Mouse (Mus musculus): ENCODE measurements around the gene Cox7a2. TPM values are rescaled to one million over a fixed set of nuclear protein-coding genes. Genes with fewer than 3 reads are reported as not detected.
A peak's percentile ranks its signal among the peaks of the same experiment; 100 is the strongest.

The Cox7a2 gene
- total RNA-seq, 1 experiment from 2014 or later: 327 TPM

DNA sequence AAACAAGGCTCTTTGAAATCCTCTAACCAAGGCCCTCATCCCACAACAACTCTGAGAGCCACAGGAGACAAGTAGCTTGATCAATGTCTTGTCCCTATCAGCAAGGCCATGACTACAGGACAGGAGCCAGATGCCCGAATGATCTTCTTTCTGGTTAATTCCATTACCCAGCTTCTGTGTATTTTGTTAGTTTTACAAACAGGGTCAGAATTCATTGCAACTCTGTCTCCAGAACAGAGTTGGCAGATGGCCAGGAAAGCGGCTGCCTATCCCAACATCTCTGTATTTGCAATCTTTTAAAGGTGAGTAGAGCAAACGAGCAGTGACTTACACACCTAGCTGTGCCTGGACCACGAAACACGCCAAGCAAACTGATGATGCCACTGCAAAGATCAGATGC, 29.4 kb downstream of the Cox7a2 start:
- peak; percentile 27 for DNase-seq

DNA sequence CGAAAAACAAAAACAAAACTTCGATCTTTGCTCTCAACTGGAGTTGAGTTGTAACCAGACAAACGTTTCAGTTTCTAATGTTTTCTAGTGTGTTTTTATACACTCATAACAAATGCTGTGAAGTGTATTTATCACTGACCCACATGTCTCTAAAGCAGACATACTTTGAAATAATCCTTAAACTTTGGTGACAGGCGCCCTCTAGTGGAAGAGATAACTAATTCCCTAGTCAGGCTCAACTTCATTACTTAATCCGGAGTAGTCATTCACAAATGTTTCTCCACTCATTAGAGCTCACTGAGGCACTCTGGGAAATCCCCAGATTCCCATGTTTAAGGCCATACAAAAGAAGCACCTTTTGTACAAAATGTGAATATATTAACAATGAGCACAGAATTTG, 36.6 kb downstream of the Cox7a2 start:
- no peak for DNase-seq

DNA sequence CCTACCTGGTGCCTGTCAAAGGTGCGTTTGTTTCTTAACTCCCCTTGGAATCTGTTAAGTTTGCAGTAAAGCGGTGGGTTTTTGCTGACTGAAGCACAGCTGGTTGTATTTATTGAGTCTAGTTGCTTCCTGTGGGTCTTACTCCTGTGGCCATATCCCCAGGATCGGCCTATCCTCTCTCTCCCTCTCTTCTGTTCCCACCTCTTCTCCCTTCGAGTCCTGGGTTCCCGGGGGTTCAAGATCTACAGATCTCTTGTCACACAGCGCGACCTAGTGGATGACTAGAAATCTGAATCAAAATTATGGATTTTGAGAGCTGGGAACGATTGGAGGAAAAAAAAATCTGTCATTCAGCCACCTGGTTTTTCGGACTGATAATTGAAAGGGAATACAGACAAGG, 38.6 kb downstream of the Cox7a2 start:
- DNase-seq: peak; percentile 46

DNA sequence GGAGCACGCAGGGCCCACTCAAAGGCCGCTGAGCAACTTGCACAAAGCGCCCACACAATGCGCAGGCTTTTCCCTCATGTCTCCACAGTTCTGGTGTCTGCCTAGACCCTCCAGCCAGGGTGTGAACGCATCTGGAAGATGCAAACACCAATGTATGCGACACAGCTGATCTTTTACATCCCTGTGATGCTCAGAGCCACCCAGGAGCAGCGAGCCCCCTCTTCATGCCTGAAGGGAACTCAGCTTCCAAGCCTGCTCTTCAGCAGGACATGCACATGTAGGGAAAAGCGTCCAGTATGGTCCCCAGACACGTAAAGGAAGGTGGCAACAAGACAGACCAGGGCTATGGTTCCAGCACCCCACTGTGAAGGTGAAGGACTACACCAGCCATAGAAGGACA, 39.5 kb downstream of the Cox7a2 start:
- no peak for DNase-seq

DNA sequence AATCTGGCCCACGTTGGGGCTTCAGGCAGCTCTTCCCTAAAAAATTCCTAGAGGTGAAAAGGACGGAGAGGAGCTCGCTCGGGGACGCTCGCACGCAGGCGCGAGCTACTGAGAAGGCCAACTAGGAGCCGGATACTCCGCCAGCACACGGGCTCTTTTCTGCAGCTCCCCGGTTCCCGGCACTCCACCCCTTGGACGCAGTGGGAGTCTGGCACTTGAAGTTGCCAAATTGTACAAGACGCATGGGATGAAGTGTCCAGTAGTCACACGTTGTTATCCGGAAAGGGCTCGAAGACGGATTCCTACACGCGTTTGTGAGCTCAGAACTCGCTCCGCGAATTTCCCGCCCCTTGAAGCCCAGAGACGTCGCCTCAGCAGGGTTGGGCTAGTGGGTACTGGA, 40.2 kb downstream of the Cox7a2 start:
- DNase-seq: peak; percentile 22

DNA sequence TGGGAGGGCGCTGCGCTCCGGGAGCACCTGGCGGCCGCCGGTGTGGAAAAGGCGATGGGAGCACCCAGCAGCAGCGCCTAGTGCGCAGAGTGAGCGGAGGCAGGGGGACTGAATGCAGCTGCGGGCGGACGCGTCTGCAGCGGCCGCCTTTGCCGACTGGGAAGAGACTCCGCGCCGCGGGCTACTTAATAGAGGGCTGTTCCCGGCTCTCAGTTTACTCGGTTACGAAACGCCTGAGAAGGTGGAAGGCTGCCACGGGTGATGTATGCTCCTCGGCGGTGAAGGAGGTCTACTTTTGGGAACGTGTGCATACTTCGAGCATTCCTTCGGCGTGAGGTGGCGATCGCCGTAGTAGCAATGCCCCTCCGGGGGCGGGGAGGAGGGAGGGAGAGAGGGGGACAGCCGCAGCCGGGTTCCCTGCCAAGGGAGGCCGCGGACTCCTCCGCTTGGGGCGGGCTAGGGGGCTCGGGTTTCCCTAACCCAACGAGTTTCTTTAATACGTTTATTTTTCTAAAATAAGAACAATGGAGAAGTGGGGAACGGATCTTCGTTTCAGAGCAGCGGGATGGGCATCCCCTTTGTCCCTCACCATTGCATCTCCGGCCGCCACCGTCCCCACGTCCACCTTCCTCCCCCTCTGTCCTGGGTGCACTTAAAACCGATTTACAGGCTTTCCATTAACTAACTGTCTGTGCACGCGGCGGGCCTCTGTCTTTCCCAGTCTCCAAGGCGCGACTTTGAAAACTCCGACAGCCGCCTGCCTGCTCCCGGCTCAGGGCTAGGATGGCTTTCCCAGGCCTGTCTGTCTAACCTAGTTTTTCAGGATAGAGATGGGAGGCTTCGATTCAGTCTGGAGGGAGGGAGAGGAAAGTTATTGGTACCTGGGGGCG, 41.0 kb downstream of the Cox7a2 start, which contains the start of gene Col12a1:
Gene Col12a1, minus strand, starts transcription at position 351 of the 890 bp plus-strand sequence.
- peak; percentile 57 for DNase-seq

DNA sequence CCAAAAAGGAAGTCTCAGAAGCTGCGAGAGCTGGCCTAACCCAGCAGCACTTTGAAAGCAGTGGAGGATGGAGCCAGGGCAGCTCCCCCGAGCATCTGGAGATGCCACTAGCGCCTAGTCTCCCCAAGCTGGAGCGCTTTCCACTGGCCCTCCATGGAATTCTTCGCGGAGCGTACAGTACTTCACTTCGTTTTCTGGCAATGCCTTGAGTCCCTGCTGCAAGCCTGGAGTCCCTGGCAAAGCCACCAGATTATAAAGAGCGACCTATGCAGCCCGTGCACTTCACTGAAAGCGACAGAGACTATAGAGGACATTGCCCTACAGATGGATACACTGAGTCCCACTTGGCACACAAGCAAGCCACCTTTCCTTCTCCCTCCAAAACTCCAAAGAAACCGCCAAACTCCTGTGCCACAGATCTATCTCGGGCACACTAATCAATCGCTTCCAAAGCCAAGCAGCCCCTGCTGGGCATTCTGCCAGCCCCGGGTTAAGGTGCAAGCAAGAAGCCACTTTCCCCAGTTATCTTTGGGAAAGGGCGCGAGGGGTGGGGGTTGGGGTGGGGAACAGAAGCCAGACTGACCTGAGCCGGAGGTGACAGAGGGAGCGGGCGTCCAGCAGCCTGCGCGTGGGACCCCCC, 41.7 kb downstream of the Cox7a2 start:
- DNase-seq: no peak

DNA sequence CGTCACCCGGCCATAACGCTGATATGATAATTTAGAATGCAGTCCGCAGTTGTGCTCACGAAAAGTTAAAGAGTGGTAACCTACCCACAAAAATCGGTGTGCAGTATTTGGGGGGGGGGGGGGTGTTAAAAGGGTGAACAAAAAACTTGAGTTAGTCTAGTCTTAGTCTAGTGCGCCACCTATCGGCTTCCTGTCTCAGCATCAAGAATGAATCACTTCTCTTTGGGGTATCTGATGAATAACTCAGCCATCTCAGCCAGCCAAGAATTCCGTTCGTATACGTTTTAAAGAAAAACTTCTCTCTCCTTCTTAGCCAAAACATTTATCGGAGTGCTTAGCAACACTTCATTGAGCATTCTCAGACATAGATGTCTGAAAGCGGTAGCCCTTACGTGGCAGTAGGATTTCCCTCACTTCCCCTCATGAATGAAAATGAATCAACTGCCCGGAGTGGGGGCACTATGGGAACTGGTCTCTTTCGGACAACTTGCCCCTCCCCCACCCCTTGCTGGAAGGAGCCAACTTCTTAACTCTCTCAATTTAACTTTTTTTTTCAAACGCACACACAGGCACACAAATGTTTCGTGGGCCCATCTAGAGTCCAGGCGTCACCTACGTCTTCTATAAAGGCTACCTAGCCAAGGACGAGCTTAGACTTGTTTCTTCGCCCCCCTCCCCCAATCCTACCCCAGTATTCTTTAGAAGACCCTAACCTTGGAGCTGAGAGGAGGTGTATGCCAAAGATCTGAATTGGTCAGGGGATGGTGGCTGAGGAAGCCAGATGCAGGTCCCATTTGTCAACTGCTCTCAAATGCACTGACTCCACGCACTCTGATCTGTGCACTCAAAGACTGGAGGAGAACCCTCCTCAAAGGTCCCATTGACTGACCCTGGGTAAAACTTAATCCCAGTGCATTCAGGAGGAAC, 42.5 kb downstream of the Cox7a2 start:
- DNase-seq: peak; percentile 65

DNA sequence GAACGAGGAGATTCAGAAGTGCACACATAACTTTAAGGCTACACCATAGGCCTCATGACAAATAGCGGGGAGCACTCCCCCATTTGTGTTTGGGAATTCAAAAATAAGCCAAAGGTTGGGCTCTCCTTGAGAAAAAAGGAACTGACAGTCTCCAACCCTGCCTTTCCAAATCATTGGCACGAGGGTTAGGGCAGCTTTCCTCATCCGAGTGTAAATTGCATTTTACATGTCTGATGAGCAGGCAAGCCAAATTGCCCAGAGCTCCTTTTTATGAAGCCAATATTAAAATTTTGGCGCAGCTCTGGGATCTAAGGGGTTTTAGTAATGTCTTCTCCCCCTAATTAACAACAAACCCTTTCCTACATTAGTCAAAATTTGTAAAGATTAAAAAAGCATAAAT, 43.2 kb downstream of the Cox7a2 start:
- DNase-seq: no peak

DNA sequence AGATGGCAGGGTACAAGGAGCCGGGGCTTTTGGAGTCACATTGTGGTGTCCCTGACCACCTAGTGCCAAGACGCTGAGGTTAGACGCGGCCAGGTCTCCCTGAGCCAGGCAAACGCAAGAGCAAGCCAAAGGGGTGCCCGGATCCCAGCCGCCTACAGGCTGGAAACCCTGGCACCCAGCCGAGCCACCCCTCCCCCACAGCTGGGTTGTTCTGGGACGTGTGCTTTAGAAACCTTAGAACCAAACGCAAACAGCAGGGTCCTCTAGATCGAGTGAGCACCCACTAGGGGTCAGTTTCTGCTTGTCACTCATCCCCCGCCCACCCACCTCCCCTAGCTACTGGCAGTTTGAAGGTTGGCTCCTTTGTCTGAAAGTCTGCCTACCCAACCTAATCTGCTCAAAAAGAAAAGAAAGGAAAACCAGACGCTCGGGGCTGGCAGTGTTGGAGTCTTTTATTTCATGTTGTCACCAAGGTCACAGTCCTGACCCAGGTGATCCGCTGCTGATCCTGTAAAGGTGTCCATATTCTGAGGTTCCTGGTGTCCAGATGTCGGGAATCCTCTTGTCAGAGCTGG, 45.1 kb downstream of the Cox7a2 start:
- peak; percentile 81 for DNase-seq

Other genes starting within 250 kb of the Cox7a2 start
- 9.5 and 9.8 TPM in 2 replicates for gene Col12a1, start 41.0 kb downstream of the Cox7a2 start, total RNA-seq (2021)
- 125 and 133 TPM in 2 replicates for gene Tmem30a, start 33.6 kb upstream of the Cox7a2 start, total RNA-seq (2021)

All from adrenal gland, postnatal 25 days (tissue).